Mouse (Mus musculus) retina, embryonic 14.5 days (tissue): ENCODE measurements around the gene Slc48a1.

Experiments used
- DNase-seq: peaks from one replicate; pipeline ENCODE4 v3.0.0-alpha.2; 2015; ENCODE audit warnings: low spot score

Gene Slc48a1

DNA sequence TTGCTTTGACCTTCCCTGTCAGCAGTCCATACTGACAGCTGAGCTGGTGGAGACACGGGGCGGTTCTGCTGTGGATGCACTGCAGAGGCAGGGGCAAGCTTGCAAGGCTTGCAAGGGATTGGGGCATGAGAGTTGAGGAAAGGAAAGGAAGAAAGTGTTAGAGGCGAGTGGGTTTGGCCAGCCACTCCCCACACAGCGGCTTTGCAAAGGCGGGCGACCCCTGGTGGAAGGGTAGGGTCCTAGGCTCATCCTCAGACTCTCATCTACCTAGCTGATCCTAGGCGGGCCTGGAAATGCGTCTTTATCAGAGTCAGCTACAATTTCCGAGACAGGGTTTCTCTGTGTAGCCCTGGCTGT lies 4.4 kb downstream of the Slc48a1 start:
- DNase-seq: peak; percentile 81

DNA sequence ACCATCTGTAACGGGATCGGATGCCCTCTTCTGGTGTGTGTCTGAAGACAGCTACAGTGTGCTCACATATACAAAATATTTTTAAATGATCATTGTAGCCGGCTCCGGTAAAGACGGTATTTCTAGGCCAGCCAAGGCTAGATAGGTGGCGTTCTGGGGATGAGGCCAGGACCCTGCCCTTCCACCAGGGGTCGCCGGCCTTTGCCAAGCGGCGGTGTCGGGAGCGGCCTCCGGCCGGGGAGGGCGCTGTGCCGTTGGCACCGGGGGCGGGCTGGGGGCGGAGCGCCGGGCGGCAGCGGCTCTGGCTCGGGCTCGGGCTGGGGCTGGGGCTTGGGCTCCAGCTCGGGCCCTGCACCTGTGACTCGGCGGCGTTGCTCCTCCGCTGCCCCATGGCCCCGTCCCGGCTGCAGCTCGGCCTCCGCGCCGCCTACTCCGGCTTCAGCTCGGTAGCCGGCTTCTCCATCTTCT lies 5.8 kb downstream of the Slc48a1 start:
- peak; percentile 90 for DNase-seq

DNA sequence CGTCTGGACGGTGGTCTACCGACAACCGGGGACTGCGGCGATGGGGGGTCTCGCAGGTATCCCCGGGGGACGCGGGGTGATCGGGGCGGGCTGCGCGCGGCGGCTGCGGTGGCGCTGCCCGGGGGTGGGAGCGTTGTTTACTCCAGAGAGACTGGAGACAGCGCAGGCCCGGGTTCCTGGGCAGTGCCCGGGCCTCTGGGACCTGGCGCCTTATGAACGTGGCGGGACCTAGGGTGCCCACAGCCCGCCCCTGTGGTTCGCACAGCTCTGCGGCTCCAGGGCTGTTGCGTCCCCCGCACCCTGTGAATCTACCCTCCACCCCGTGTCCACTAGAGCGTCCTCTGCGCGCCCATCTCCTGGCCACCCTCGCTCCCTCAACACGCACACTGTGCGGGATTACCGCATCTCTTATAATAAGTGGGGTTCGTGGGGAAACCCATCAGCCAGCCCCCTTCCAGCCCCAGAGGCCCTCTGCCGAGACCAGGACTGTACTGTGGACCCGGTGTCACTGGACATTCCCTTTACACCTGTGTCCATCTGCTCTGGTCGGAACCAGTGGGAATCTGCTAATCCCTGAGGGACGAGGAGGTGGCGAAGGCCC lies 6.3 kb downstream of the Slc48a1 start:
- no peak for DNase-seq

DNA sequence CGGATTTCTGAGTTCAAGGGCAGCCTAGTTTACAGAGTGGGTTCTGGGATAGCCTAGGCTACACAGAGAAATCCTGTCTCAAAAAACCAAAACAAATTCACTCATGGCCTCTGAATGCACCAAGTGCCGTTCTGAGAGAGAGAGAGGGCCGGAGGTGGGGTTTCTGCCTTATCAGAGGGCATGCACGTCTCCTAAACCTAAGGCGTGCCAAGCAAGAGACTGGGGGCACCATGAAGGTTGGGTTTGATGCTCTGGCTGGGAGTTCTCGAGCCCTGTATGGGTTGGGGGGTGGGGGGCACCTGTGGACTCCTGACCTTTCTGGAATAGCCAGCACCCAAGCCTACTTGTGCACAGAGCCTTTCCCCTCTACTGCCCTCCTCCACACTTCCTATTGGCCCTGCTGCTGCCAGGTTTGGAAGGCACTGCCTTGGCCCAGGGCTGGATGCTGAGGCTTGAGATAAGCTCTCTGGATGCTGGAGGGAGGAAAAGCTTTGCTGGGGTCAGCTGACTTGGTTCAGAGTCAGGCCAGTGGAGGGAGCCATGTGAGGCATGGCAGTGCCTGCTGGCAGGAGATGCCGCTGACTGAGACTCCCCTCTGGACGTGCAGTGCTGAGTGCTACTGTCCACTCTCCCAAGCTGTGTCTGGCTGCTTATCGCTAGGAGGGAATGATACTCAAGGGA lies 7.6 kb downstream of the Slc48a1 start:
- DNase-seq: no peak

DNA sequence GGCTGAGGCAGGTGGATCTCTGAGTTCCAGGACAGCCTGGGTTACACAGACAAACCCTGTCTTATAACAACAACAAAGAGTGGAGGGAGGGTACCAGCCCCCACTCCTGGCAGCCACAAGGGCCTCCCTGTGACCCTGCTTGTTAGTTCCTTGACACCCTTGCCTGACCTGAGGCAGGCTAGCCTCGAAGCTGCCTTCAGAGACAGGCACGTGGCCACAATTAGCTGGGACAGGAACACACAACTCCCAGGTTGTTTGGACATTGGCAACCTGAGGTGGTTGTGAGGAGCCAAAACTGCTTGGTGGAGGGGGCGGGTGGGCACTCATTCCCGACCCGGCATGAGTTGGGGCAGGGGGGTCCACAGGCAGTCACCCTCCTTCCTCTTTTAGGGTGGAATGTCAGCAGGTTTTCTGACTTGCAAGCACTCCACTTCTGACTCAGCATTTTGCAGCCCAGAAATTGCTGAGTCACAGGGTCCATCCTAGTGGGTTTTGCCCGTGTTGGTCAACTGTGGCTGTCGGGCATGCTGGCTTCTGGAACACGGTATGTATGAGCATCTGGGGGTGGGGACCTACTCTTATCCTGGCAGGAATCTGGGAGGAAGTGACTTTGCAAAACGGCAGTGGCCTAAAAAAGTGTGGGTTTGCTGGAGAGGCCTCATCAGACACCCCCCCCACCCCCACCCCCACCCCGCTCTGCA lies 8.2 kb downstream of the Slc48a1 start:
- DNase-seq: no peak

DNA sequence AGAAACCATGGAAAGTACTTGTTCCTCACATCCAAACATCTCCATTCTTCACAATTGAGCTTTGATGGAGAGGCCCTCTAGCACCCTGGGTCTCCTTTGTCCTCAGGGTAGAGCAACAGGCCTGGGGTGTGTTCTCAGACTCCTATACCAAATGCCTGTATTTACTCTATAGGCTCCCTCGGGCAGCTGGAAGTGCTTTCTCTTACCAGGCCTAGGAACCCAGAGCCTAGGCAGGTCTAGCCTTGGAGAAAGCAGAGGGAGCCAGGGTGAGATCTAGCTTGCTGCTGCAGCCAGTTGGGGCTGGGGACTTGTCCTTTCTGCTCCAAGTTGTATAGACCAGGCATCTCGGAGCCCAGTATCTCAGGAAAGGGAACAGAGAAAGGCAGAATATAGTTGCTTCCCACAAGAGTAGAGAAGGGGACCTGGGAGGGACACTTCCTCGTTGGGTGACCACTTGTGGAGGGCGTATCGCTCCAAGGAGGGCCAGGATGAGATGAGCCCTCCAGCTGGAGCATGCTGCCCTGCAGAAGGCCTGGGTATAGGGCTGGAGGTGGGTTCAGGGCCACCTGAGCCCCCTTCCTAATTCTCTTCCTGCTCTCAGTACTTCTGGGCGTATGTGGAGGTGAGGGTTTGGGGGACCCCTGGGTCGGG lies 9.0 kb downstream of the Slc48a1 start:
- DNase-seq: no peak

DNA sequence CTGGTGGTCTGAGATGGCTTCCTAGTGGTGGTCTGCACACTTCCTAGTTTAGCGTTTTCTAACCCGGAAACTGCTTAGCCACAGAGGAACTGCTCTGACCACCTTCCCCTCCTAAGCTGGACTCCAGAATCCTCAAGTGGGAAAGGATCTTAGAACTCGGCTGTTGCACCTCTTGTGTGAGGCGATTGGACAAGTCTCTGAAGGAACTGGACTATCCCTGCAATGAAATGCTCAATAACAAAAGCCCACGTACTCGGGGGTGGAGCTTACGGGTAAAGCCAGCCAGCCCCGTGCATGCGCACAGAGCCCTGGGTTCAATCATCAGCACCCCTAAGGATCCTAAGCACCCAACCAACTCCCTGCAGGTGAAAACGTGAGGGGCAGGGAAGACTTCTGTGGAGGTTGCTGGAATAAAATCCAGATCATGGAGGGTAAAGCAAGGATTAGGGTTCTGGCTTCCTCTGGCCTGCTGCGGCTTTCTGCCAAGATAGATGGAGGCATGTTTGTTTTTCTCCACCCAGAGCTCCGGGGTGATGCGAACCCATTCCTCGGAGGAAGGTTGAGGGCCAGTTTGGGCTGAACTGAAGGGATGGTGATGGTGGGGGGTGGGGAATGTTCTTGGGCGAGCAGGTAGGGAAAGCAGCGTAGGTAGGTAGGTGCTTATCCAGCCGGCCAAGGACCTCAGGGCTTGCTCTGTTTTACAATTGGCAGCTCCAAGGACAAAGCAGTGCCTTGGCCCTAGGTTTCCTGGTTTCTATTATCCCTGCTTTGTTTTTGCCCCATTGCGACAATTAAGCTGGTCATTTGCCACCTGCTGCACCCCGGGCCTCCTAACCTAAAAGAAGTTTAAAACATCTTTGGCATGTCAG lies 9.7 kb downstream of the Slc48a1 start:
- DNase-seq: no peak

DNA sequence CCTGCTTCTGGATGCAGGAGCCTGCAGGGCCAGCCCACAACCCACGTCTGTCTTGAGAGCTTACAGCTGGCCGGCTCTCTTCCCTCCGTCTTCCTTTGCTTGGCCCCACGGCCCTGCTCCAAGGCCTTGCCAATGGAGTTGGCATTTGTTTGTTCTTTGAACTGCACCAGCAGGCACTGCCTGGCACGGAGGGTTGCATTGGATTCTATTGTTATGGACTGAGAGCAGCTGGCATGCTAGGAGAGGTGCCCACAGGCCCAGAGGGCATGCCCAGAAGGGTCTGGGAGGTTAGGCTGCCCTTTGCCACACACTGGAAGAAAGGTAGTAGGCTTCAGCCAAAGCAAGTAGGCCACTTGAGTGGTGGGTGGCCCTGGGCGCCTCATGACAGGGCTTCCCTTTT lies 10.5 kb downstream of the Slc48a1 start:
- DNase-seq: no peak

DNA sequence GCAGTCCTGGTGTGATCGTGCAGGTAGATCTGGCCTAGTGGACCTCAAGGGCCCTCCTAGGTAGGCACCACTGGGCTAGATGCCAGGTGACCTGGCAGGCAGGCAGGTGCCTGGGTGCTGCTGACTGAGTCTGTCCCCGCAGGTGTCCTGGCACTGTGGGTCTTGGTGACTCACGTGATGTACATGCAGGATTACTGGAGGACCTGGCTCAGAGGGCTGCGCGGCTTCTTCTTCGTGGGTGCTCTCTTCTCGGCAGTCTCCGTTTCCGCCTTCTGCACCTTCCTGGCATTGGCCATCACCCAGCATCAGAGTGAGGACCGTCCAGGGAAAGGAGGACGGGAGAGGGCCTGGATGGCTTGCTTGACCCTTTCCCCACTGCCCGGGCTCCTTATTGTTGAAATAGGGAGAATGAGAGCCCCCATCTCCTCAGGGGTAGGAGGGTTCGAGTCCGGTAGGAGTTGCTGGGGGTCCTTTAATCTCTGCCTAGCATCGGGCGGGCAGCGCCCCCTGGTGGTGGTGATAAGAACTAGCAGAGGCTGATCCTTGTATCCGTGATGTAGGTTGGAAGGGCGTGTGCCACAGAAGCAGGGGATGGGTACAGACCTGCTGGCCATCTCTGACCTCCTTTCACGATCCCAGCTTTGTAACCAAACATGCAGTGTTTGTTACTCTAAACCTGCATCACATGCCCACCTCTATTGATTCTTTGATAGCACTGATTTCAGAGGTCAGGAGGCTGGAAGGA lies 11.6 kb downstream of the Slc48a1 start:
- DNase-seq: peak; percentile 78

DNA sequence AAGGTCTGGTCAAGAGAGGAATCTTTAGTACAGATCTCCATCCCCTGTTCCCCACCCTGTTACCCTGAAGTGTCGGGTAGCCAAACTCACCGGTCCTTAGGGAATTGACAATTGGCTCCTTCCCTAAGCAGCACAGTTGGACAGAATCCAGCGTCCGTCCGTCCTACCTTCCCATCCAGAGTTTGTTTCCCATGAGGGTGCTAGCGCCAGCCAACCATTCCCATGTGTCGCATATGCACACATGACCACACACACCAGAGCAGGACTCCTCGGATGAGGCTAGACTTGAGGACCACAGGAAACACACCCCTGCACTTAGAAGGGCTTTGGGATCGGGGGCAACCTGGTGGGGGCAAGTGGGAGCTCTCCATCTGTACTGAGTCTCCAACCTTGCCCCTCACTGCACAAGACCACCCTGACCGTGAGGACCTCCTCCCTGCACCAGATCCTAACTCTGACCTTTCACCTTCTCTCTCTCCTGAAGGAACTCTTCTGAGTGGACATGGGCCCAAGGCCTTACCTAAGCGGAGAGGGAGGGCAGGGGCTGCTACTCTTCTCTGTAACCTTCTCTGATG lies 12.9 kb downstream of the Slc48a1 start:
- DNase-seq: no peak

DNA sequence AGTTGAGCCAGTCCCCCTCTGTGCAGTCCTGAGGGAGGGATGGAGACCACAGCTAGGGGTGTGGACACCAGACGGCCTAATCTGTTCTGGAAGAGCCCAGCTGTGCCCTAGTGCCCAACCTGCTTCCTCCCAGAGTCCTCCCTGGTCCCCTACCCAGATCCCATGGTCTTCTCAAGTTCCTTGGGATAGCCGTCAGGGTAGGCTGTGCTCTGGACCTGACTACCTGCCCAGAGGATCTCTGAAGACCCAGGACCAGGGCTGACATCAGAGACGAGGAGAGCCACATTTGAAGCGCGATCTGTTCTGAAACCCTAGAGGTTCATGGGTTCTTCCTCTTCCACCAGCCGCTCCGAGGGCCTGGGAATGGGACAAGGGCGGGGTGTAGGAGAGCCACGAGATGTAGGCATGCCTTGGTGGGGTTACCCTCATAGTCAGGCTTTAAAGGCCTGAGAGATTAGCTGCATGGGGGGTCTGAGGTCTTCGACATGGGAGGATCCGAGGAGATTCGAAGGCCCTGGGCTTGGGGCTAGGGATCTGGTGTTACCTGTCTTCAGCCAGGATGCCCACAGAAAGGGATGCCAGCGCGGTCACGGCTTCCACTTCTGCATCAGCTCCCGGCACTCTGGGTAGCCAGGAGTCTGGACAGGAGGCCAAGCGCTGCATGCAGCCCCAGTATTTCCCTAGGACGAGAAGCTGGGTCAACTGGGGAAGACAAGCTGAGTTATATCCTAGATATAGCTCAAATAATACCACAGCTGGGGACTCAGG lies 15.2 kb downstream of the Slc48a1 start:
- no peak for DNase-seq

DNA sequence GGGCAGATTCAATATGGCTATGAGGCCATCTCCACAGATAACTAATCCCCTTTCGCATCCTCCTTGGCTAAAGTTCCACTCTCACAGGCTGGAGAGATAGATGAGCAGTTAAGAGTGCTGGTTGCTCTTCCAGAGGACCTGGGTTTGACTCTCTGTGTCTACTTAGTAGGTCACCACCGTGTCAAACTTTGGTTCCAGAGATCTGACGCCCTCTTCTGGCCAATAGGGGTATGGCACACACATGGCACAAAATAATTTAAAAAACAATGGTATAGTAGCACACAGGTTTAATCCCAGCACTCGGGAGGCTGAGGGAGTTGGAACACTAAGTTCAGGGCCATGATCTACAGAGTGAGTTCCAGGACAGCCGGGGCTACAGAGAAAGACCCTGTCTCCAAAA lies 15.9 kb downstream of the Slc48a1 start:
- no peak for DNase-seq

DNA sequence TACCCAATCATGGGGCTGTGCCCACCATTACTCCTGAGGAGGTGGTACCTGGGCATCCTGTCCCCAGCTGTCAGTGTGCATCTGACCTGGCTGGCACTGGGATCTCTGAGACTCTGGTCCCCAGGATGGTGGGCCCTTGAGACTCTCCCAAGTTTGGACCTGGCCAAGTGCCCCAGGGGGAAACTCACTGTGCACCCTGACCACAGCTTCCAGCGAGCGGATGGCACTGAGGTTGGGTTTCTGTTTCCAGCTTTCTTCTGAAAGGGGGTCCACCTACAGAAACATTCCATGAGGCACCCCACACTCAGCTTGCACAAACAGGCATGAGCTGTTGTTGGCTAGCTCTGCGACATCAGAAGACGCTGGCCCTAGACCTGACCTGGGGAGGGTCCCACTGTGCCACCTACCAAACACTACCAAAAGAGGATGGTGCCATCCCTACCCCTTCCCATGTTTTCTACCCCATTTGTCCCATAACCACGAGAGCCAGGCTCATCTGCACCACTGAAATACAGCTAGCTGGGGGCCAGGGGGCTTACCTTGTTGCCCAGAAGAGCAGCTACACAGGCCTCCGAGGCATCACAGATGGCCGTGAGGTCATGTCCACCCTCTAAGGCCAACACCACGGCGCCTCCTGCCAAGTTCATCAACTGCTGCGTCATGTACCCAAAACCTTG lies 17.4 kb downstream of the Slc48a1 start:
- no peak for DNase-seq

DNA sequence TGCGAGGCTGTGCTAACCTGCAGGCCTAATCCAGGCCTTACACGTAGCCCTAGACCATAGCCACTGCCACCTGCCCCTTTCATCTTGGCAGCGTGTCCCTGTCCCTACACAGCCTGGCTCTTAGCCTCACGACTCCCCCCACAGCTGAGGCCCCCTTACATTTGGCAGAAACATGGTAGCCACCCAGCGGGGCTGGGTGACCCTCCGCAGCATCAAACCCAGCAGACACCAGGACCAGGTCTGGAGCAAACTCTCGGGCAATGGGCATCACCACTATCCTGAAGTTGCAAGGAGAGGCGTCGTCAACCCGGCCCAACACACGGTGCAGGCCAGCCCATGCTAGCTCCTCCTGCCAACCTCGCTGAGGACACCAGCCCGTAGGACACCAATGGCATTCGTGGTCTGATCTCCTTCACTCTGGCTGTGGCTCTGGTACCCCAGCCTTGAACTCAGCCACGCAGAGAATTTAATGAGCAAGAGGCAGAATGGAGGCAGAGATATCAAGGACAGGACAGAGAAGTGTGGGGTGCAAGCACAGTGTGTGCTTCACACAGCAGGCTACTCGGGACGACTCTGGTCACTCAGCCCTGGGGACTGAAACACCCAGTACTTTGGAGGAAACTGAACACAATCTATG lies 18.5 kb downstream of the Slc48a1 start:
- no peak for DNase-seq

DNA sequence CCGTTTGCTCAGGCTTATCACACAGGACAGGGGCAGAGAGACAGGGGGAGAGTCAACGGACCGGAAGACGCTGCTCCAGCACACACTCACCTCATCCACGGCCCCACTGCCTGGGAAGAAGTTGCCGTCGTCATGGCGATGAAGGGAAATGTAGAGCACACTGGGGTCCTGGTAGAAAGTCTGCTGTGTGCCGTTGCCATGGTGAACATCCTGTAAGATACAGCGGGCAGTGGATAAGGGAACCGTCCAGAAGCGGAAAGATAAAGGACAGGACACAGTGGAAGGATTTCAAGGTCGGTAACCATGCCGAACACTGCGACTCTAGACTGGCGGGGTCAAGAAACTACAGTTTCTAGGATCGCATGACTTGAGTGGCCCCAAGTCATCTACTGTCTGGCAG lies 19.8 kb downstream of the Slc48a1 start:
- DNase-seq: peak; percentile 58

DNA sequence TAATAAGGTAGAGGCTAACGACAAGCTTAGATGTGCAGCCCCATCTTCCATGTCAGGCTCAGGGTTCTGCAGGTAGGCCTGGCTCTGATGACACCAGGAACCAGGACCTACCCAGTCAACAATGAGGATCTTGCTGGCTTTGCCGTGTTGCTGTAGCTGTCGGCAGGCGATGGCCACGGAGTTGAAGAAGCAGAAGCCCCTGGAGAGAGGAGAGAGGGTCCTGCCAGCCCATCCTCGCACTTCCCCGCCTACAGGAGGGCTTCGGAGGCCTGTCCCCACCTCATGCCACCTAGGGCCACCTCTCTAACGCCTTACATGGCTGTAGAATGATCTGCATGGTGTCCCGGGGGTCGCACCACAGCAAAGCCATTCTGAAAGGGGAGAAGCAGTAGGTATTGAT lies 21.1 kb downstream of the Slc48a1 start:
- no peak for DNase-seq

DNA sequence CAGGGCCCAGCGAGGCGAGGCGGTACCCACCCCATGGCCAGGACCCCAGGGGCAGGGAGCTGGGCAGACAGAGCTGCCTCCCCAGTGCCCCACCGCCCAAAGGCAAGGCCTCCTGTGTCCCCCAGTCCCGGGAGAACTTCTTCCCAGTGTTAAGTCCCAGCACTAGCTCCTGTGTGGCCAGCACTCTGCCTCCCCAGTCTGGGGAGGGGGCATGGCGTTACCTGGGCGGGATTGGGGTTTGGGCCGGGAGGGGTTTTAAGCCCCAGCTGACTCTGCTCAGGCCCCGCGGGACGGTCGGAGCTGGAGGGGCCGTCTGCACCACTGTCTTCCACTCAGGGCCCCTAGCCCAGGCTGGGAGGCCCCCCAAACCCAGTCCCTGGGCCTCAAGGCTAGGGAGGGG lies 22.5 kb downstream of the Slc48a1 start:
- no peak for DNase-seq

DNA sequence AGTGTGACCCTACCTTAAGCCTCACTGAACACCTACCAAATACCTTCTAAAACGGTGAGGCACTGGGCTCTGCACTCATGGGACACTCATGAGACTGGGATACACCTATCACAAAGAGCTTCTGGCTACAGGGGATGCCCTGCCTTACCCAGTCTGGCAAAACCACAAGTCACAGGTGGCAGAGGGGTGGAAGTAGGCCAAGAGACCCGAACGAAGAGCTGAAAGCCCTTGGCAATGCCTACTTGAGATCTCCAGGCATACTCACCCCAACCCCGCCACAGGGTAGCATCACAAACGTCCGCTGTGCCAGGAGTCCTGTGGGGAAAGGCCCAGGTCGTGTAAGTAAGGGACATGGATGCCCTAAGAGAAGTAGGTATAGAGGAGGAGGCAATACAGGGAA lies 23.5 kb downstream of the Slc48a1 start:
- DNase-seq: no peak

DNA sequence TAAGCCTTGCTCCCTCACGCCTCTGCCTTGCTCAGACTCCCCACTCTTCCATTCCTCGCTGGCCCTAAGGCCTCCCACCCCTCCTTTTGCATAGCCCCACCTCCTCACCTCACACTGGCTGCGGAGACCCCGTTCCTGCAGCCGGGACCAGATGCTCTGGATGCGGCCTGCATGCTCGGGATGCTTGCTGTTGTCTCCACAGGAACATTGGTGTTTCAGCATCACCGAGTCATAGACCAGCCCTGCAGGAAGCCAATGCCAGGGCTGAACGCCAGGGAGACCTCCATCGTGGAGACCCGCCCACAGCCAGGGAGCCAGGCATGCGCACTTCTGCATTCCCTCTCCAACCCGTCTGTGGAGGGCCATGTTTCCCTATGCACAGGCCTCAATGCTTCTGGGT lies 24.3 kb downstream of the Slc48a1 start:
- peak; percentile 69 for DNase-seq
